Mouse (Mus musculus): ENCODE measurements around the gene Tcl1. TPM values are rescaled to one million over a fixed set of nuclear protein-coding genes. Genes with fewer than 3 reads are reported as not detected.
"Not testable (repeated sequence)": the region's sequence is repeated elsewhere in the genome, so short reads cannot be mapped to it uniquely, and the experiment has no call there.

The Tcl1 gene
- polyA plus RNA-seq, 1 experiment from 2014 or later, result not detected

DNA sequence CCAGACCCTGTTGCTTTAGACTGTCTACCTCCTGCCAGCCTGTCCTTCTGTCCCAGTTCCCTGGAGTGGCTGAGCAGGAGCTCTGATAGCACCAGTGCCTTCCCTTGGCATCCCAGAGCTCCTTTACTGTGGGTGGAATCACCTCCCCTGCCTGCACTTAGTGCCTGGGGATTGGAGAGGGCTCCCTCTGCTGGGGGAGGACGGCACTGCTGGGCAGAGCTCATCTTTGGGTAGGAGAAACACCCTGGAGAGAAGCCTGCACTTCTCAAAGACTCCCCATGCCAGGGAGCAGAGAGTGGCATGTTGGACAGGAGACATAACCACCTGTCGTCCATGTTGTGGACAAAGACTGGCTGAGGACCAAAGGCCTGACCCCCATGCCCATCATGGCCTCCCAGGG, 48.3 kb downstream of the Tcl1 start:
- H3K4me3 ChIP-seq (replicated peaks); ATAC-seq (ENCODE audit: insufficient number of reproducible peaks, insufficient read depth, low FRiP score, low TSS enrichment, low read depth): not testable (repeated sequence)
- WGBS, result 30% methylated on average over 2 of the region's 2 CpGs

DNA sequence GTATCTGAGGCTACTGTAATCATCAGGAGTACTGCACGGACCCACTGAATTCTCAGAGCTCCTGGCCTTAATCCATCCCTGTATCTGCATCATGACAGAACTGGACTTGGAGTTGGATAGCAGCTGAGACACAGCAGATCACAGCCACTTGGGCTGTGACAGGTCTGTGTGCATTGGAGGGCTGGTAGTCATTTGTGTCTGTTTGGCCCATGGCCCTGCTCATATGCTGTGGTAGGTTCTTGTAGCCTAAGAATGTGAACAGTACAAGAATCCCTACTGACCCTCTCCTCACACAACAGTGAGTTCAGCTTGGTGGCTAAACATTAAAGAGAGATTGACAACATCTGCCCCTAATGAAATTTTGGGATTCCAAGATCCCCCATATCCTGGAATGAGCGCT, 49.2 kb downstream of the Tcl1 start:
- H3K27ac ChIP-seq, result no peak overlapping the region

More for the DNA sequence above, 48.3 kb downstream of the Tcl1 start:
- not testable (repeated sequence) for H3K9me3 ChIP-seq; H3K4me1 ChIP-seq (replicated peaks); H3K27me3 ChIP-seq; H3K9ac ChIP-seq (replicated peaks); H3K4me2 ChIP-seq; H3K36me3 ChIP-seq; H3K27ac ChIP-seq

More for the DNA sequence above, 49.2 kb downstream of the Tcl1 start:
- 70% methylated on average over 2 of the region's 2 CpGs for WGBS
- no peak overlapping the region for H3K4me3 ChIP-seq (replicated peaks)
- H3K9ac ChIP-seq (replicated peaks), result no peak overlapping the region
- no peaks in the 10 kb centered on the region for H3K9me3 ChIP-seq
- no peaks in the 10 kb centered on the region for H3K27me3 ChIP-seq
- no peaks in the 10 kb centered on the region for H3K36me3 ChIP-seq
- no peak overlapping the region for H3K4me2 ChIP-seq
- no peak for ATAC-seq (ENCODE audit: insufficient number of reproducible peaks, insufficient read depth, low FRiP score, low TSS enrichment, low read depth)
- H3K4me1 ChIP-seq (replicated peaks), result no peaks in the 10 kb centered on the region

Other genes with a start within 250 kb of the Tcl1 start
- 0.54 and 0.61 TPM in 2 replicates for gene Syne3, start 213.0 kb downstream of the Tcl1 start, polyA plus RNA-seq (2016; fragmentation: Nextera tagmentation; extraction: Ambion mirVana)
- 171 and 180 TPM in 2 replicates for gene Glrx5, start 190.1 kb downstream of the Tcl1 start, polyA plus RNA-seq (2016; fragmentation: Nextera tagmentation; extraction: Ambion mirVana)
- gene Tcl1b2, start 76.8 kb downstream of the Tcl1 start, polyA plus RNA-seq (2016; fragmentation: Nextera tagmentation; extraction: Ambion mirVana), result not detected in 2 replicates
- not detected in 2 replicates for gene Tcl1b1, start 63.1 kb downstream of the Tcl1 start, polyA plus RNA-seq (2016; fragmentation: Nextera tagmentation; extraction: Ambion mirVana)
- not detected in 2 replicates for gene Tcl1b5, start 46.4 kb downstream of the Tcl1 start, polyA plus RNA-seq (2016; fragmentation: Nextera tagmentation; extraction: Ambion mirVana)
- gene Tcl1b3, start 31.8 kb downstream of the Tcl1 start, polyA plus RNA-seq (2016; fragmentation: Nextera tagmentation; extraction: Ambion mirVana), result not detected in 2 replicates
- gene Tcl1b4, start 20.8 kb downstream of the Tcl1 start, polyA plus RNA-seq (2016; fragmentation: Nextera tagmentation; extraction: Ambion mirVana), result not detected in 2 replicates
- 0.35 and 0.43 TPM in 2 replicates for gene Tunar, start 111.1 kb upstream of the Tcl1 start, polyA plus RNA-seq (2016; fragmentation: Nextera tagmentation; extraction: Ambion mirVana)
- gene D430019H16Rik, start 231.1 kb upstream of the Tcl1 start, polyA plus RNA-seq (2016; fragmentation: Nextera tagmentation; extraction: Ambion mirVana), result 3.1 and 3.2 TPM in 2 replicates